Mouse (Mus musculus) 416B (cell line): ENCODE data around the gene Marveld3.

ENCODE experiments used
- DNase-seq: peaks from one replicate; pipeline ENCODE4 v3.0.0; 2011; ENCODE audit warnings: low read depth

Gene Marveld3

GRCm38 (mm10) chr8:109961693-109962367, at the start of gene Marveld3:
Marveld3 (minus strand) TSS chr8:109962203.
- no peak for DNase-seq

GRCm38 (mm10) chr8:110010868-110011267, 48.9 kb upstream of the Marveld3 start:
- peak; percentile 57 for DNase-seq

DNA sequence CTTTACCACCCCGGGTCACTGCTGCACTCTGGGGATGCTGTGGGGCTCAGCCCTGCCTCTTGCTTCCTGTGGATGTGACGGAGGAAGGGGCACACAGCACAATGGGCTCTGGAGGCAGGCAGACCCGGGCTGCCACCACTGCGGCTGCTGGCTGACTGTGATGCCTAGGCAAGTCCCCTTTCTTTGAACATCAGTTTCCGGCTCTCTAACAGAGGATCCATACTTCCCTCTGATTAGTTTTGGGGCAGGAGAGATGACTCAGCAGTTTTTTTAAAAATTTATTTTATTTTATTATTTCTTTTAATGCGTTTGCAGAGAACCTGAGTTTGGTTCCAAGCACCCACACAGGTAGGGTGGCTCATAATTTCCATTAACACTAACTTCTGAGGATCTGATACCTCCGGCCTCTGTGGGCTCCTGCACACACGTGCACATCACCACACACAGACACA, 47.0 kb upstream of the Marveld3 start:
- no peak for DNase-seq

GRCm38 (mm10) chr8:110008228-110008994, 46.4 kb upstream of the Marveld3 start:
- no peak for DNase-seq

GRCm38 (mm10) chr8:110006312-110007023, 44.5 kb upstream of the Marveld3 start:
- no peak for DNase-seq

GRCm38 (mm10) chr8:110004300-110004699, 42.3 kb upstream of the Marveld3 start:
- DNase-seq = no peak

GRCm38 (mm10) chr8:110002953-110003352, 41.0 kb upstream of the Marveld3 start:
- peak; percentile 67 for DNase-seq

GRCm38 (mm10) chr8:109999974-110000373, 38.0 kb upstream of the Marveld3 start:
- no peak for DNase-seq

DNA sequence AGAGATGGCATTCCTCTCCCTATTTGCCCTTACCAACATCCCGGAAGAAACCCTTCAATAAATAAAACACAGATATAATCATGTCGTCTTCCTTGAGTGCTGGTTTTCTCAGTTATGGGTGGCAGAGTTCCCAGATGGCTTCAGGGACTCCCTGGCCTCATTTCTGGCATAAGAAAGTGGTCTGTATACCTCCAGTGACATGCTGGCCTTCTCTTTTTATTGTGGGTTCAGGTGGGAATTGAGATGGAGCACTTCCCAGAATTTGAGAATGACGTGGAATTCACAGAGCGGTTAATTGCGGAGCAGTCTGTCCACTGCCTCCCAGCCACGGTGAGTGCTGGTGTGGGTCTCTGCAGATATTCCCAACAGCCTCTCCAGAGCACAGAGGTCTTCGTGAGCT, 36.1 kb upstream of the Marveld3 start:
- no peak for DNase-seq

- DNase-seq = no peak
Observed at GRCm38 (mm10) chr8:109997381-109997780, 35.4 kb upstream of the Marveld3 start.

DNA sequence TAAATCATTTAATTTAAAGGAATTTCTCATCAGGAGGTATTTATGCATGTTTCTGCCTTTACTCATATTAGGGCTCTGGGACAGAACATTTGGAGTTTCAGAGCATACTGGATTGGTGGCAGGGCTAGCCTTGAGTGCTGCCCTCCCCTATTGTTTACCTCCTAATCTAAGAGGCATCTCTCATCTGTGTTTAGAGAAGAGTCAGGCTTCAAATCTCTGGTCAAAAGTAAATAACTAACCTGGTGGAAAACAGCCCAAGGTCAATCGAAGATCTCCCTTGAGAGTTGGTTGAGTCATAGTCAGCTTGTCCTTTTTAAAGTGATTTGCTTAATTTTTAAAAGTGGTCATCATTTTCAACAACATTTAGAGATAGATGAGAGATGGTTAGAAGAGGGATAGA, 30.9 kb upstream of the Marveld3 start:
- DNase-seq = no peak

GRCm38 (mm10) chr8:109992166-109992565, 30.2 kb upstream of the Marveld3 start:
- no peak for DNase-seq

GRCm38 (mm10) chr8:109990224-109990623, 28.2 kb upstream of the Marveld3 start, which contains the start of gene Tat:
Tat (plus strand) TSS chr8:109990437.
- DNase-seq = no peak

DNA sequence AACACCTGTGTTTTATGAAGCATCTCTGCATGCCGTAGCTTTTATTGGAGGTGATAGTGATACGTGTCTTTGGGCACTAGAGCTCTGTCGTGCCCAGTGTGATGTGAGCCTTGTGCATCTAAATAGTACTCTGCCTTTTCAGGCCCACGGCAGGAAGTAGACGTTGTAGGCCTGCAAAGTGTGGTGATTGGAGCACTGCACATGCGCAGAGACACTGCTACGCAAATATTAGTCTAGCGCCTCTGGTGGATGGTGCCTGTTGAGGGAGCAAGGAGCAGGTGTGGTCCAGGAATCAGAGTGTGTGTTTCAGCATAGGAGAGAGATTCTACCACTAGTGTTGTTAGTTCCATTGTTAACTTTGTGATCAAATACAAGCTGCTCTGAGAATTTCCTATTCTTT, 27.1 kb upstream of the Marveld3 start:
- DNase-seq = no peak

- no peak for DNase-seq
Observed at GRCm38 (mm10) chr8:109987776-109988175, 25.8 kb upstream of the Marveld3 start.

DNA sequence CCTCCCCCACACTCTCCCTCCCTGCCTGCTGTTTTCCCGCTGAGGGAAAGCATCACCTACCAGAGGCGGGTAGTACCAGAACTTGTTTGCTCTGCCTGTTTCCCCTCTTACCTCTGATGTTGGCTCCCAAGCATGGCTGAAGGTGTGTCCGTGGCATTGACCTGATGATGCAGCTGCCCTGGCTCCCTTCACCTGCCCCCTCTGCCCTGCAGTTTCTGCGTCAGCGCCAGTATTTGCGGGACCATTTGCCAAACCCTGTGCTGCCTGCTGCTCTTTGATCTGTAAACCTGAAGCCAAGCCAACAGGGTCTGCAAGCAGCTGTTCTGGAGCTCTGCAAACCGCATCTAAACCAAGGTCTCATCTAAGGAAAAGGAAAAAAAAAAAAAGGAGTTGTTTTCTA, 24.4 kb upstream of the Marveld3 start:
- no peak for DNase-seq

DNA sequence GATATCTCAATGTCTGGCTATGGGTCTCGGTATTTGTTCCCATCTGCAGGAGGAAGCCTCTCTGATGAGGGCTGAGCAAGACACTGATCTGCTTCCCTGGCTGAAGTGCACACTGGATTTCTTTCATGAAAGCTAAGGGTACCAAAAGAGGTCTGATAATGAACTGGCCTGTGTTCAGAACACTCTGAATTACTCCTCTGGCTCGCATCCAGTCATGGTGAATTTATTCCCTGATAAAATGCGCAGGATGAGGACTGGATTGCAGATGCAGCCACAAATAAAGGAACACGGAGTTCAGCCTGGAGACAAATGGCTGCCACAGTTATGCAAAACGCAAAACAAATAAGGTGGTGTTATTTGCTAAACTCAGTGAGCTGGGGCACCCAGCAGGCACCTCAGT, 21.9 kb upstream of the Marveld3 start:
- DNase-seq = no peak

DNA sequence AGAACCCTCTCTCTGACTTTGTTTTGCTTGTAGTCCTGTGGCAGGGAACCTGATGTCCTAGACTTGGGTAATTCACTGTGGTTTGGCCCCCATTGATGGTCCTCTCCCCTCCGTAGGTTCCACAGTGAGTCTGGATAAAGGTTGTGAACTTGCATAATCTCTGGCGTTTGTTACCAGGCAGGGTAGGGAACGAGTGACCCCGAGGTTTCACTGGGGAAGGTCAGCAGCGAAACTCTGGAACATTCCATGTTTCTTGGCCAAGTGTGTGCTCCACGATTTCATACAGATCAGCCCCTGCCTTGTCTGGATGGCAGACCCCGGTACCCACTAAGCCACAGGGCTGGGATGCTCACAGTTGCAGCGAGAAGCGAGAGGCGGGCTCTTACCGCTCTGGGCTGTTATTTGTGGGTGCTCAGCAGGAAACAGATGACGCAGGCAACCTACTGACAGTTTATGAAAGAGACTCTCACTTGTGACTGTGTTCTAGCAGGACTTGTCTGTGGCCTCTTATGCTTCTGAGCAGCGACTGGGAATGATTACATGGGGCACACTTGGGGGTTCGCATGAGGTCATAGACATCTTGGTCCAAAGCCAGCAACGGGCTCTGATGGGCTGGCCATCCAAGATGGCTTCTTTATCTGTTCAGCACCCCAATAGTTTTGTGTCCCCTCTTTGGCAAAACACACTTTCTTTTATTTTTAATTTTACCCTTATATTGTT, 20.5 kb upstream of the Marveld3 start:
- DNase-seq = peak; percentile 6

DNA sequence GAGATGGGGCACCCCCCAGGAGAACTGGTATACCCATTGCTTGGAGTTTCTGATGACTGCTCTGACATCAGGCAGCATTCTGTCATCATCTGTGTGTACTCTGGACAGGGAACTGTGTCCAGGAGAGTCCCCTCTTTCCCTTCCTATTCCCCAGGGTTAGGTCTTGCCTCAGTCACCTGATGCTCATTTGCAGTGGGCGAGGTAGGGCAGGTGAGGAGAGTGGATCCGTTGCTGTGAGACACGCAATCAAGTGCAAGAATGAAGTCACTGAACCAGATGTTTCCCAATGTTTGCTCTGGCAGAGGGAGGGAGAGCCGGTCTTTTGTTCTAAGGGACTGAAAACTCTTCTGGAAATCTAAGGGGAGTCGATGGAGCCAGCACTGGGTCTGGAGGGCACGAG, 17.3 kb upstream of the Marveld3 start:
- DNase-seq = no peak

- DNase-seq = no peak
Observed at GRCm38 (mm10) chr8:109972901-109973300, 10.9 kb upstream of the Marveld3 start.

- DNase-seq = peak; percentile 72
Observed at GRCm38 (mm10) chr8:109970323-109970722, 8.3 kb upstream of the Marveld3 start.

GRCm38 (mm10) chr8:109968837-109969236, 6.8 kb upstream of the Marveld3 start:
- DNase-seq = no peak
